Mouse (Mus musculus) urinary bladder, postnatal 0 days (tissue): Measurements from ENCODE around the gene Atg101. TPM values are rescaled to one million over a fixed set of nuclear protein-coding genes. Genes with fewer than 3 reads are reported as not detected.

Source experiments
- polyA plus RNA-seq: library from polyadenylated mRNA; unstranded; fragments of >200 nt; fragmentation: Nextera tagmentation; extraction: Ambion mirVana; gene quantifications from 2 replicates; pipeline ENCODE4 v1.2.1, GENCODE M21; 2015

The Atg101 gene
- 40.7 and 49.5 TPM in 2 replicates for polyA plus RNA-seq

GRCm38 (mm10) chr15:101283911-101284750 lies at the start of gene Atg101:
Gene Atg101, plus strand, starts transcription at chr15:101284272.

GRCm38 (mm10) chr15:101253886-101254795 lies 29.9 kb upstream of the Atg101 start, which contains the start of gene Nr4a1:
Gene Nr4a1, plus strand, starts transcription at chr15:101254269.

GRCm38 (mm10) chr15:101293025-101293621 lies 9.1 kb downstream of the Atg101 start, which contains the start of gene 6030408B16Rik:
Gene 6030408B16Rik, plus strand, starts transcription at chr15:101293212.

Other genes starting within 250 kb of the Atg101 start
- not detected in 2 replicates for gene Gm47841, start 236.9 kb upstream of the Atg101 start, polyA plus RNA-seq
- gene Fignl2, start 205.7 kb upstream of the Atg101 start, polyA plus RNA-seq: 0.12 and 0.21 TPM in 2 replicates
- gene Ankrd33, start 168.5 kb upstream of the Atg101 start, polyA plus RNA-seq: not detected in 2 replicates
- 21.8 and 22.6 TPM in 2 replicates for gene Acvrl1, start 155.8 kb upstream of the Atg101 start, polyA plus RNA-seq
- 3.3 and 3.4 TPM in 2 replicates for gene Acvr1b, start 110.2 kb upstream of the Atg101 start, polyA plus RNA-seq
- 1.2 TPM in 2 replicates for gene Grasp, start 60.1 kb upstream of the Atg101 start, polyA plus RNA-seq
- 14.3 and 20.2 TPM in 2 replicates for gene Nr4a1, start 30.0 kb upstream of the Atg101 start, polyA plus RNA-seq
- 5.5 and 11.7 TPM in 2 replicates for gene 6030408B16Rik, start 8.9 kb downstream of the Atg101 start, polyA plus RNA-seq
- 4.7 and 4.8 TPM in 2 replicates for gene Krt80, start 85.9 kb downstream of the Atg101 start, polyA plus RNA-seq
- gene Krt7, start 126.8 kb downstream of the Atg101 start, polyA plus RNA-seq: 659 and 724 TPM in 2 replicates
- 0.05 and 0.11 TPM in 2 replicates for gene Krt87, start 154.5 kb downstream of the Atg101 start, polyA plus RNA-seq
- not detected in 2 replicates for gene Krt88, start 163.5 kb downstream of the Atg101 start, polyA plus RNA-seq
- gene Krt81, start 179.5 kb downstream of the Atg101 start, polyA plus RNA-seq: not detected in 2 replicates
- not detected in 2 replicates for gene Krt86, start 189.2 kb downstream of the Atg101 start, polyA plus RNA-seq
- 0.51 TPM in 1 of 2 replicates, not detected in the other for gene Krt83, start 207.2 kb downstream of the Atg101 start, polyA plus RNA-seq
- gene Gm49425, start 233.0 kb downstream of the Atg101 start, polyA plus RNA-seq: not detected in 2 replicates
- gene Krt84, start 248.5 kb downstream of the Atg101 start, polyA plus RNA-seq: 0.06 TPM in 1 of 2 replicates, not detected in the other